Mouse (Mus musculus) heart, postnatal 36 days (tissue): ENCODE results near the gene Nme7. TPM values are rescaled to one million over a fixed set of nuclear protein-coding genes. Genes with fewer than 3 reads are reported as not detected.

Experiments
- DNase-seq, 2 experiments: peaks; one replicate each; pipeline ENCODE4 v3.0.0; 2021 to 2022
- intact Hi-C: fragments of 180-260 bp; cut with DNase I; formaldehyde crosslinking; loops from one replicate; pipeline ENCODE4 v1.15.1; 2025
- total RNA-seq, 2 experiments: library from RNA; stranded (reverse); gene quantifications; 2 replicates each; pipeline ENCODE4 v1.2.3; 2021

Nme7 gene
- total RNA-seq, 2 experiments from 2014 or later: 5.2 to 5.3 TPM

GRCm38 (mm10) chr1:164420623-164421354 is 116.9 kb downstream of the Nme7 start:
- DNase-seq: no peak
- intact Hi-C loops: no loop called here

GRCm38 (mm10) chr1:164426227-164426626 is 122.3 kb downstream of the Nme7 start:
- intact Hi-C loops: no loop called here
- DNase-seq: no peak

- no peak for DNase-seq
- intact Hi-C loops: no loop called here
These were observed 123.9 kb downstream of the Nme7 start for GRCm38 (mm10) chr1:164427777-164428176.

- intact Hi-C loops: no loop called here
- DNase-seq: no peak
These were observed 124.7 kb downstream of the Nme7 start for GRCm38 (mm10) chr1:164428644-164429043.

GRCm38 (mm10) chr1:164432649-164433048 is 128.7 kb downstream of the Nme7 start:
- no peak for DNase-seq
- intact Hi-C loops: no loop called here

GRCm38 (mm10) chr1:164434049-164434448 is 130.1 kb downstream of the Nme7 start:
- intact Hi-C loops: no loop called here
- DNase-seq: no peak

- DNase-seq: no peak
- intact Hi-C loops: no loop called here
These were observed 132.8 kb downstream of the Nme7 start for GRCm38 (mm10) chr1:164436749-164437148.

GRCm38 (mm10) chr1:164440230-164440629 is 136.3 kb downstream of the Nme7 start:
- no peak for DNase-seq
- intact Hi-C loops: no loop called here

GRCm38 (mm10) chr1:164440708-164441407 is 136.9 kb downstream of the Nme7 start:
- intact Hi-C loops: no loop called here
- no peak for DNase-seq

- no peak for DNase-seq
- intact Hi-C loops: no loop called here
These were observed 137.6 kb downstream of the Nme7 start for GRCm38 (mm10) chr1:164441408-164441974.

GRCm38 (mm10) chr1:164445620-164446162 is 141.8 kb downstream of the Nme7 start:
- intact Hi-C loops: no loop called here
- no peak for DNase-seq

- no peak for DNase-seq
- intact Hi-C loops: no loop called here
These were observed 142.6 kb downstream of the Nme7 start for GRCm38 (mm10) chr1:164446535-164446934.

- no peak for DNase-seq
- intact Hi-C loops: no loop called here
These were observed 143.6 kb downstream of the Nme7 start for GRCm38 (mm10) chr1:164447521-164447920.

- DNase-seq: no peak
- intact Hi-C loops: loop anchor here (10.0 kb wide), 1 partner anchor 675 kb away; no protein-coding TSS in a partner anchor
These were observed 145.7 kb downstream of the Nme7 start for GRCm38 (mm10) chr1:164449626-164450025.

- intact Hi-C loops: loop anchor here (10.0 kb wide), 1 partner anchor 675 kb away; no protein-coding TSS in a partner anchor
- DNase-seq: no peak
These were observed 146.3 kb downstream of the Nme7 start for GRCm38 (mm10) chr1:164450231-164450630.

GRCm38 (mm10) chr1:164450644-164451043 is 146.7 kb downstream of the Nme7 start:
- intact Hi-C loops: loop anchor here (10.0 kb wide), 1 partner anchor 674 kb away; no protein-coding TSS in a partner anchor
- no peak for DNase-seq

- intact Hi-C loops: loop anchor here (10.0 kb wide), 1 partner anchor 673 kb away; no protein-coding TSS in a partner anchor
- DNase-seq: no peak
These were observed 147.4 kb downstream of the Nme7 start for GRCm38 (mm10) chr1:164451346-164451745.

- intact Hi-C loops: loop anchor here (10.0 kb wide), 1 partner anchor 672 kb away; no protein-coding TSS in a partner anchor
- DNase-seq: no peak
These were observed 148.7 kb downstream of the Nme7 start for GRCm38 (mm10) chr1:164452580-164452979.

- intact Hi-C loops: loop anchor here (10.0 kb wide), 1 partner anchor 672 kb away; no protein-coding TSS in a partner anchor
- no peak for DNase-seq
These were observed 149.2 kb downstream of the Nme7 start for GRCm38 (mm10) chr1:164453146-164453545.

GRCm38 (mm10) chr1:164453739-164454138 is 149.8 kb downstream of the Nme7 start:
- intact Hi-C loops: loop anchor here (10.0 kb wide), 1 partner anchor 671 kb away; no protein-coding TSS in a partner anchor
- no peak for DNase-seq
